Mouse (Mus musculus): ENCODE data around the gene Ppox. TPM values are rescaled to one million over a fixed set of nuclear protein-coding genes. Genes with fewer than 3 reads are reported as not detected.

Gene Ppox
- polyA plus RNA-seq, 1 experiment = 51.5 TPM

DNA sequence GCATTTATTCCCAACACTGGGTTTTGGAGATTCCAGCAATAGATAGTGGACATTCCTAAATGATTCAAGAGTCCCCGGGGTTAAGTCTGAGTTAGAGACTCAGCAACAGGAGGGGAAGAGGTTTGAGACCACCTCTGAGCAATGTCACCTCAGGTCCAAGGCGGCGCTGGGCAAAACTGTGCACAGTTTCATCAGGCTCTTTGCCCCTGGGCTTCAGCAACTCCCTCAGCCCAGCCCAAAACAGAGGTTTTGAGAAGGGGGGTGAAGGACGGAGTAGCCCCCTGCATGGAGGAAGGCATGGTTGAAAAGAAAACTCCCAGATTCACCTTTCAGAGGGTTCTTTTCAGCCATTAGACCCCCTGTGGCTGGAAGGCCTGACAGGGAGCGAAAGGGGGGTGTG lies 1.3 kb downstream of the Ppox start:
- TF ChIP-seq POLR2A (IDR thresholded peaks at IDR 0.05; ENCODE audit: low read depth, low read length) (no peak), CTCF (conservative IDR thresholded peaks at IDR 0.05; ENCODE audit: insufficient read depth, insufficient read length, low read depth, low read length) (no peak)
- H3K36me3 ChIP-seq (ENCODE audit: control insufficient read depth, insufficient read depth, low read length) = no peaks in the 10 kb centered on the region

GRCm38 (mm10) chr1:171279012-171279705 lies 1.8 kb downstream of the Ppox start:
- H3K27me3 ChIP-seq (replicated peaks; ENCODE audit: control insufficient read depth, insufficient read depth, low read length) = no peaks in the 10 kb centered on the region
- no peak for TF ChIP-seq POLR2A (IDR thresholded peaks at IDR 0.05; ENCODE audit: low read depth, low read length)
- no peak for TF ChIP-seq CTCF (conservative IDR thresholded peaks at IDR 0.05; ENCODE audit: insufficient read depth, insufficient read length, low read depth, low read length)
- WGBS = 84% methylated on average over 14 of the region's 14 CpGs
- no peak overlapping the region for H3K27ac ChIP-seq (ENCODE audit: insufficient read depth, low read depth, low read length)
- peaks cover 5% of the 10 kb centered on the region; the same call in 1 of the 2 replicates for H3K4me1 ChIP-seq (ENCODE audit: control insufficient read depth, insufficient read depth, low read length)
- H3K4me3 ChIP-seq (ENCODE audit: insufficient read depth, low read depth, low read length) = no peak overlapping the region
- no peaks in the 10 kb centered on the region for H3K36me3 ChIP-seq (ENCODE audit: control insufficient read depth, insufficient read depth, low read length)
- DNase-seq = no peak

More for the DNA sequence above, 1.3 kb downstream of the Ppox start:
- DNase-seq = no peak
- WGBS = 71% methylated on average over 5 of the region's 5 CpGs
- H3K4me1 ChIP-seq (ENCODE audit: control insufficient read depth, insufficient read depth, low read length) = peaks cover 5% of the 10 kb centered on the region; the same call in 1 of the 2 replicates
- no peak overlapping the region for H3K27ac ChIP-seq (ENCODE audit: insufficient read depth, low read depth, low read length)
- H3K27me3 ChIP-seq (replicated peaks; ENCODE audit: control insufficient read depth, insufficient read depth, low read length) = no peaks in the 10 kb centered on the region
- H3K4me3 ChIP-seq (ENCODE audit: insufficient read depth, low read depth, low read length) = peak overlapping the region; percentile 67

- 92% methylated on average over 8 of the region's 8 CpGs for WGBS
- Histone ChIP-seq H3K4me3 (ENCODE audit: insufficient read depth, low read depth, low read length) (no peak overlapping the region), H3K27ac (ENCODE audit: insufficient read depth, low read depth, low read length) (no peak overlapping the region), H3K27me3 (replicated peaks; ENCODE audit: control insufficient read depth, insufficient read depth, low read length) (no peaks in the 10 kb centered on the region), H3K36me3 (ENCODE audit: control insufficient read depth, insufficient read depth, low read length) (no peaks in the 10 kb centered on the region), H3K4me1 (ENCODE audit: control insufficient read depth, insufficient read depth, low read length) (peaks cover 5% of the 10 kb centered on the region; the same call in 1 of the 2 replicates)
- TF ChIP-seq CTCF (conservative IDR thresholded peaks at IDR 0.05; ENCODE audit: insufficient read depth, insufficient read length, low read depth, low read length) (no peak), POLR2A (IDR thresholded peaks at IDR 0.05; ENCODE audit: low read depth, low read length) (no peak)
- DNase-seq = no peak
These were observed 2.5 kb downstream of the Ppox start for GRCm38 (mm10) chr1:171278436-171278835.

DNA sequence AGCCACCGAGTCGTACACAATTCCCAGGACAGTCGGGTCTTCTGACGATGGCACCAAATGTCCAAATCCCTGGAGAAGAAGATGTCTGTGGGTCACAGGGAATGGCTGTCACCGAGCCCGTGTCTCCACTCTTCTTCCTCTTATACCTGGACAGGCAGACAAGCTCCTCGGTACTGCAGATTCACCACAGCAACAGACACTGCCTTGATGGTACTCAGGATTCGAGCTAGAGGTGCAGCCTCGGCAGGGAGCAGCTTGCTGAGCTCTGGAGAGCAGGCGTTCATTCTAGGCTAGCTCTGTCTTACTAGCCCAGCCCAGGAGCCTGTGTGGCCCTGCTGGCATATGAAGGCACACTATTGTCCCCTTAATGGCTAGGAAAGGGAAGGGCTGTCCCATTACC lies 3.2 kb downstream of the Ppox start:
- WGBS = 86% methylated on average over 10 of the region's 10 CpGs
- peaks cover 5% of the 10 kb centered on the region; the same call in 1 of the 2 replicates for H3K4me1 ChIP-seq (ENCODE audit: control insufficient read depth, insufficient read depth, low read length)
- no peaks in the 10 kb centered on the region for H3K36me3 ChIP-seq (ENCODE audit: control insufficient read depth, insufficient read depth, low read length)
- no peaks in the 10 kb centered on the region for H3K27me3 ChIP-seq (replicated peaks; ENCODE audit: control insufficient read depth, insufficient read depth, low read length)
- TF ChIP-seq CTCF (conservative IDR thresholded peaks at IDR 0.05; ENCODE audit: insufficient read depth, insufficient read length, low read depth, low read length) (no peak), POLR2A (IDR thresholded peaks at IDR 0.05; ENCODE audit: low read depth, low read length) (no peak)
- DNase-seq = no peak
- H3K4me3 ChIP-seq (ENCODE audit: insufficient read depth, low read depth, low read length) = no peak overlapping the region
- no peak overlapping the region for H3K27ac ChIP-seq (ENCODE audit: insufficient read depth, low read depth, low read length)

DNA sequence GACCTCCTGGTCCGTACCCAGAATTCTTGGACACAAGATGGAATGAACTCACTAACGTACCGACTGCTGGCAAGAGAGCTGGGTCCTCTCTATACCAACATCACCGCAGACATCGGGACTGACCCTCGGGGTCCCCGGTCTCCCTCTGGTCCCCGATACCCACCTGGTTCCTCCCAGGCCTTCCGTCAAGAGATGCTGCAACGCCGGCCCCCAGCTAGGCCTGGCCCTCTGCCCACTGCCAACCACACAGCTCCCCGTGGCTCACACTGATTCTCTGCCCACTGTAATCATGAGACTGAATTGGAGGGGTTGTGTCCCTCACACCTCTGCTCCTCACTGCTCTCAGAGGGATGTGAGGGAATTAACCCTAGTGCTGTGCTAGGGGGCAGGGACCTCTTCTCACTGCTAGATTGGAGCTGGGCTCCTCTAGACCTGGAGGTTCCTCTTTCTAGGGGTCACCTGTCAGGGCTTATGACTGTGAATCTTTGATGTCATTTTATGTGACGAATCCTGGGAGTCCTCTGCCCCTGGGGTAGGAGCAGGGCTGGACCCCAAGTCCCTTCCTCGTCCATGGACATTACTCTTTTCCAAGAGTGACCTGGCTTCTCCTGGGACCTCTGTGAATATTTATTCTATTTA lies 4.8 kb downstream of the Ppox start:
- H3K36me3 ChIP-seq (ENCODE audit: control insufficient read depth, insufficient read depth, low read length) = no peaks in the 10 kb centered on the region

DNA sequence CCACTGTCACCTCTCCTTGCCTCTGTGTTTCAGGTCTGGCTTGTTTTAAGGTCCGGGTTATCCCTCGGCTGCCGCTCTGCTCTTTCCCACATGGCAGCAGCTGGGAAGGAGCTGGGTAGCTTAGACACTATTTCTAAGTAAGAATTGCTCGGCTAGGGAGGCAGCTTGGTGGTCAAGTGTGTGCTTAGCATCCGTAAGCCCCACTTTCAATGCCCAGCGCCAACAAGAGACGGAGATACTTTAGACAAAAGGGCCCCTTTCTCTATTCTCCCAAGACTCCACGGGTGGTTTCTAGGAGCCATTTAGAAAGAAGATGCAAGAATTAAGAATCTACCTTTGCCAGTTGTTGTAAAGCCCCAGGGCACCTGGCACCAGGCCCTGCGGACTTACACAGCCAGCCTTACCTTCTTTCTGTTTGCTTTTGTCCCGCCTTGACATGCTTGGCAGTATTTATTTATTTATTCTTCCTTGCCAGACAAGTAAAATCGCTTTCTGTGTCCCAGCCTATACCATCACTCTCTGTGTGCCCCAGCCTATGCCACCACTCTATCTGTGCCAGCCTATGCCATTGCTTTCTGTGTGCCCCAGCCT lies 5.7 kb downstream of the Ppox start:
- Histone ChIP-seq H3K4me3 (ENCODE audit: insufficient read depth, low read depth, low read length) (no peak overlapping the region), H3K27ac (ENCODE audit: insufficient read depth, low read depth, low read length) (no peak overlapping the region), H3K4me1 (ENCODE audit: control insufficient read depth, insufficient read depth, low read length) (peaks cover 15% of the 10 kb centered on the region; the same call in 1 of the 2 replicates), H3K36me3 (ENCODE audit: control insufficient read depth, insufficient read depth, low read length) (no peaks in the 10 kb centered on the region), H3K27me3 (replicated peaks; ENCODE audit: control insufficient read depth, insufficient read depth, low read length) (no peaks in the 10 kb centered on the region)
- DNase-seq = no peak
- WGBS = 83% methylated on average over 11 of the region's 11 CpGs
- TF ChIP-seq POLR2A (IDR thresholded peaks at IDR 0.05; ENCODE audit: low read depth, low read length) (no peak), CTCF (conservative IDR thresholded peaks at IDR 0.05; ENCODE audit: insufficient read depth, insufficient read length, low read depth, low read length) (no peak)

More for the DNA sequence above, 4.8 kb downstream of the Ppox start:
- no peak for DNase-seq
- TF ChIP-seq POLR2A (IDR thresholded peaks at IDR 0.05; ENCODE audit: low read depth, low read length) (no peak), CTCF (conservative IDR thresholded peaks at IDR 0.05; ENCODE audit: insufficient read depth, insufficient read length, low read depth, low read length) (no peak)
- H3K27ac ChIP-seq (ENCODE audit: insufficient read depth, low read depth, low read length) = no peak overlapping the region
- no peak overlapping the region for H3K4me3 ChIP-seq (ENCODE audit: insufficient read depth, low read depth, low read length)
- WGBS = 80% methylated on average over 14 of the region's 14 CpGs
- H3K4me1 ChIP-seq (ENCODE audit: control insufficient read depth, insufficient read depth, low read length) = peaks cover 12% of the 10 kb centered on the region; the same call in 1 of the 2 replicates
- no peaks in the 10 kb centered on the region for H3K27me3 ChIP-seq (replicated peaks; ENCODE audit: control insufficient read depth, insufficient read depth, low read length)

DNA sequence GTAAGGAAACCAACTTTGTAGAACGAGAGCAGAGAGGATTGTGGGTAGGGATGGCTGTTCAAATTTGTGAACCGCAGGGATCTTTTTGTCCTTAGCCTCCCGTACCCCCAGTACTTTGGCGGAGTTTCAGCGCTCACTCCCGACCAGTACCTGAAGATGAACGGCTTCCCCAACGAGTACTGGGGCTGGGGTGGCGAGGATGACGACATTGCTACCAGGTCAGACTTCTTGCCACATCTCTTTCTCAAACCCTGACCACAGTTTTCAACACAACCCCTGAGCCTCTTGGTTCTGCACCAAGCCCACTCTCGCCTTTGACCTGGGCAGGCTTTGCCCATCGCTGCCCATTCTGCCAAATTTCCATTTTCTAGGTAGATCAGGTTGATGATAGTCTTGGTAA lies 6.8 kb downstream of the Ppox start:
- WGBS = 90% methylated on average over 12 of the region's 12 CpGs
- DNase-seq = no peak
- Histone ChIP-seq H3K4me3 (ENCODE audit: insufficient read depth, low read depth, low read length) (no peak overlapping the region), H3K4me1 (ENCODE audit: control insufficient read depth, insufficient read depth, low read length) (peaks cover 13% of the 10 kb centered on the region; the same call in 1 of the 2 replicates), H3K36me3 (ENCODE audit: control insufficient read depth, insufficient read depth, low read length) (no peaks in the 10 kb centered on the region), H3K27me3 (replicated peaks; ENCODE audit: control insufficient read depth, insufficient read depth, low read length) (no peaks in the 10 kb centered on the region), H3K27ac (ENCODE audit: insufficient read depth, low read depth, low read length) (no peak overlapping the region)
- TF ChIP-seq POLR2A (IDR thresholded peaks at IDR 0.05; ENCODE audit: low read depth, low read length) (no peak), CTCF (conservative IDR thresholded peaks at IDR 0.05; ENCODE audit: insufficient read depth, insufficient read length, low read depth, low read length) (no peak)

All from kidney, adult 2 months (tissue).